Mouse (Mus musculus): Measurements from ENCODE around the gene Slc44a3.
A peak's percentile ranks its signal among the peaks of the same experiment; 100 is the strongest.

The Slc44a3 gene

GRCm38 (mm10) chr3:121460473-121461193 is 71.6 kb downstream of the Slc44a3 start:
- no peak for DNase-seq (ENCODE audit: low spot score)

- no peak for DNase-seq (ENCODE audit: low spot score)
These were observed 73.4 kb downstream of the Slc44a3 start for GRCm38 (mm10) chr3:121458545-121459492.

- DNase-seq (ENCODE audit: low spot score): no peak
These were observed 80.8 kb downstream of the Slc44a3 start for GRCm38 (mm10) chr3:121451404-121451803.

- DNase-seq (ENCODE audit: low spot score): no peak
These were observed 82.7 kb downstream of the Slc44a3 start for GRCm38 (mm10) chr3:121449527-121449926.

- DNase-seq (ENCODE audit: low spot score): no peak
These were observed 83.6 kb downstream of the Slc44a3 start for GRCm38 (mm10) chr3:121448606-121449005.

- no peak for DNase-seq (ENCODE audit: low spot score)
These were observed 84.2 kb downstream of the Slc44a3 start for GRCm38 (mm10) chr3:121448029-121448468.

- DNase-seq (ENCODE audit: low spot score): no peak
These were observed 85.8 kb downstream of the Slc44a3 start for GRCm38 (mm10) chr3:121446454-121446853.

- no peak for DNase-seq (ENCODE audit: low spot score)
These were observed 87.8 kb downstream of the Slc44a3 start for GRCm38 (mm10) chr3:121444414-121444813.

GRCm38 (mm10) chr3:121443861-121444271 is 88.3 kb downstream of the Slc44a3 start:
- no peak for DNase-seq (ENCODE audit: low spot score)

- no peak for DNase-seq (ENCODE audit: low spot score)
These were observed 89.9 kb downstream of the Slc44a3 start for GRCm38 (mm10) chr3:121442288-121442687.

GRCm38 (mm10) chr3:121441504-121441903 is 90.7 kb downstream of the Slc44a3 start:
- DNase-seq (ENCODE audit: low spot score): no peak

GRCm38 (mm10) chr3:121439623-121440161 is 92.5 kb downstream of the Slc44a3 start:
- DNase-seq (ENCODE audit: low spot score): no peak

GRCm38 (mm10) chr3:121437996-121438395 is 94.2 kb downstream of the Slc44a3 start:
- no peak for DNase-seq (ENCODE audit: low spot score)

GRCm38 (mm10) chr3:121437070-121437469 is 95.1 kb downstream of the Slc44a3 start:
- DNase-seq (ENCODE audit: low spot score): no peak

- no peak for DNase-seq (ENCODE audit: low spot score)
These were observed 96.9 kb downstream of the Slc44a3 start for GRCm38 (mm10) chr3:121435296-121435695.

- DNase-seq (ENCODE audit: low spot score): peak; percentile 80
These were observed 98.2 kb downstream of the Slc44a3 start for GRCm38 (mm10) chr3:121433968-121434533.

- no peak for DNase-seq (ENCODE audit: low spot score)
These were observed 98.8 kb downstream of the Slc44a3 start for GRCm38 (mm10) chr3:121433359-121433758.

GRCm38 (mm10) chr3:121430289-121430936 is 101.8 kb downstream of the Slc44a3 start:
- peak; percentile 23 for DNase-seq (ENCODE audit: low spot score)

GRCm38 (mm10) chr3:121429469-121429868 is 102.7 kb downstream of the Slc44a3 start:
- no peak for DNase-seq (ENCODE audit: low spot score)

GRCm38 (mm10) chr3:121428696-121429259 is 103.4 kb downstream of the Slc44a3 start:
- DNase-seq (ENCODE audit: low spot score): no peak

- peak; percentile 45 for DNase-seq (ENCODE audit: low spot score)
These were observed 104.0 kb downstream of the Slc44a3 start for GRCm38 (mm10) chr3:121428230-121428629.
